ENCODE assay signal across 17 mouse cellular contexts in the genomic region with DNA sequence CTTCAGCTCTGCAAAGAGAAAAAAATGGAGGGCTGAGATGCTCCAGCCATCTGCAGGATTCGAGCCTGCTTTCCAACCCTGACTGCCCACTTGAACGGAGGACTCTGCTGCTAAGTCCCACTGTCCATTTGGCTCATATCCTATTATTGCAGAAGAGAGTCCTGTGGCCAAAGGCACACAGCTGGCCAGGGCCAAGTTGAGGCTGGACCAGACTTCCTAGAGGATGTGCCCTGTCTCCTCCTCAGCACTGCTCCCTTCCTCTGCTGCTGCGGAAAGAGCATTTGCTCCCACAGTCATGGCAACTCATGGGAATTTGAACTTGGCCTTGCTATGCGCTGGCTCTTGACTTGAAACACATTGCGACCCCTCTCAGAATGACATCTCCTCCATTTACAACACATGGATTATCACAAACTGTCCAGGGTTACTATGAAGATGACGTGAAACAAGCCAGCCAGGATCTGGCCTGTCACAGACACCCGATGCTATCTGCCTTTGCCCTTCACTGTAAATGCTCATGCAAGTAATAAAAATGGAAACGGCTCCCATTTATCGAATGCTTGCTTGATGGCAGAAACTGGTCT.
A peak's percentile ranks its signal among the peaks of the same experiment; 100 is the strongest.
DNase-seq lines count a peak whose midpoint lies in the region; ATAC-seq and TF ChIP-seq lines count a peak whose summit lies in the region.
"Had no signal": no experiment of that assay in that cellular context is flagged by ENCODE, and none has a peak within 500 bp of the region (broad histone marks: within the 10 kb centered on the region; RNA-seq: fewer than 3 reads in every experiment).

No protein-coding gene starts in this region.

- H3K4me3 ChIP-seq in kidney, embryonic 16.5 days (ENCODE audit: low read length): no peak overlapping the region
- H3K4me3 ChIP-seq in lung, embryonic 14.5 days (ENCODE audit: low read depth, low read length): no peak overlapping the region
- H3K4me3 ChIP-seq: embryonic facial prominence, embryonic 10.5 days; forebrain, embryonic 13.5 days; heart, embryonic 13.5 days had no signal

- 64% methylated on average over 9 of the region's 9 CpGs for WGBS in kidney, embryonic 16.5 days
- 32% methylated on average over 9 of the region's 9 CpGs for WGBS in lung, embryonic 14.5 days

- H3K27ac ChIP-seq in kidney, embryonic 16.5 days (ENCODE audit: low read length): no peak overlapping the region
- H3K27ac ChIP-seq in lung, embryonic 14.5 days (ENCODE audit: low read depth): no peak overlapping the region
- H3K27ac ChIP-seq: embryonic facial prominence, embryonic 10.5 days; forebrain, embryonic 13.5 days; heart, embryonic 13.5 days had no signal

- H3K4me1 ChIP-seq in kidney, embryonic 16.5 days (ENCODE audit: insufficient read depth, low read length): peaks cover 7% of the 10 kb centered on the region
- H3K4me1 ChIP-seq in lung, embryonic 14.5 days (ENCODE audit: insufficient read depth): no peaks in the 10 kb centered on the region

- peak; percentile 15 for DNase-seq in kidney, postnatal 10 days
- peak; percentile 67 for DNase-seq in lung, embryonic 14.5 days
- DNase-seq in lung, postnatal 36 days: no peak
- DNase-seq in lung, postnatal 10 days: peak; percentile 16
- no peak for DNase-seq in lung, postnatal 14 days
- DNase-seq: adrenal gland, postnatal 14 days; cerebellum, adult 11-12 months; cerebellum, adult 9-10 months; forebrain, postnatal 0 days; gastrocnemius, postnatal 14 days; heart, postnatal 36 days had no signal

- no peaks in the 10 kb centered on the region for H3K36me3 ChIP-seq in kidney, embryonic 16.5 days (ENCODE audit: insufficient read depth, low read length)
- H3K36me3 ChIP-seq in lung, embryonic 14.5 days (ENCODE audit: insufficient read depth): no peaks in the 10 kb centered on the region
- H3K36me3 ChIP-seq: embryonic facial prominence, embryonic 10.5 days; heart, embryonic 13.5 days had no signal

- no peak for ATAC-seq in kidney, embryonic 16.5 days (ENCODE audit: low FRiP score, low TSS enrichment)
- ATAC-seq in lung, embryonic 14.5 days (ENCODE audit: insufficient read depth): peak; percentile 89
- ATAC-seq: activated CD4-positive, CD25-positive, alpha-beta regulatory T cell, adult 4 months; forebrain, embryonic 13.5 days; forebrain, postnatal 0 days; Patski had no signal

- H3K9me3 ChIP-seq in kidney, embryonic 16.5 days (ENCODE audit: low read length): no peaks in the 10 kb centered on the region
- H3K9me3 ChIP-seq in lung, embryonic 14.5 days (ENCODE audit: low read depth, low read length): no peaks in the 10 kb centered on the region
- H3K9me3 ChIP-seq: embryonic facial prominence, embryonic 10.5 days; forebrain, embryonic 13.5 days; heart, embryonic 13.5 days had no signal

- no peak overlapping the region for H3K4me2 ChIP-seq in kidney, embryonic 16.5 days (replicated peaks; ENCODE audit: low read depth, low read length)
- no peak overlapping the region for H3K4me2 ChIP-seq in lung, embryonic 14.5 days
- H3K4me2 ChIP-seq: forebrain, embryonic 13.5 days; heart, embryonic 13.5 days had no signal

- H3K27me3 ChIP-seq in kidney, embryonic 16.5 days (ENCODE audit: insufficient read depth, low read length): peaks cover 7% of the 10 kb centered on the region; the same call in 1 of the 2 replicates
- peaks cover 27% of the 10 kb centered on the region for H3K27me3 ChIP-seq in lung, embryonic 14.5 days (ENCODE audit: insufficient read depth, low read length)

- no peak for TF ChIP-seq CTCF in lung, embryonic 14.5 days (IDR thresholded peaks at IDR 0.05; ENCODE audit: low read depth)

- no peak overlapping the region for H3K9ac ChIP-seq in kidney, embryonic 16.5 days (replicated peaks; ENCODE audit: low read length)
- H3K9ac ChIP-seq in lung, embryonic 14.5 days: no peak overlapping the region
- H3K9ac ChIP-seq: forebrain, embryonic 13.5 days; forebrain, postnatal 0 days; heart, embryonic 13.5 days had no signal

Comparison
In these comparisons a context has a peak if more than half of its experiments do, and no peak if none do; other contexts are left out.
1. DNase-seq: peak in kidney, postnatal 10 days (single experiment), lung, embryonic 14.5 days (single experiment) and lung, postnatal 10 days (single experiment); none in lung, postnatal 36 days (single experiment) and lung, postnatal 14 days (single experiment).